Mouse (Mus musculus) hindbrain, embryonic 14.5 days (tissue): Measurements from ENCODE around the gene Olfr1317. TPM values are rescaled to one million over a fixed set of nuclear protein-coding genes. Genes with fewer than 3 reads are reported as not detected.

Experiments
- ATAC-seq: fragments of 200-750 bp; cut with Nextera tagmentation; 2 replicates; pipeline ENCODE4 v1.8.0; 2017; ENCODE audit warnings: moderate number of reproducible peaks, mild to moderate bottlenecking, moderate TSS enrichment, moderate library complexity; ENCODE audit not compliant: low FRiP score
- DNase-seq: peaks from one replicate; pipeline ENCODE4 v3.0.0-alpha.2; 2015; ENCODE audit warnings: low spot score
- H3K27ac ChIP-seq: fragments of 300-500 bp; sonication (generic); 2 replicates; pipeline ENCODE4 v1.5.1; 2014; ENCODE audit warnings: mild to moderate bottlenecking, moderate library complexity
- H3K27me3 ChIP-seq: fragments of 300-500 bp; sonication (generic); 2 replicates; pipeline ENCODE4 v1.6.1; 2014; ENCODE audit warnings: mild to moderate bottlenecking, low read length, mixed read lengths; ENCODE audit not compliant: control insufficient read depth, insufficient read depth
- H3K36me3 ChIP-seq: fragments of 300-500 bp; sonication (generic); replicated peaks from 2 replicates; pipeline ENCODE4 v1.6.1; 2014; ENCODE audit not compliant: control insufficient read depth, insufficient read depth
- H3K4me1 ChIP-seq: fragments of 300-500 bp; sonication (generic); replicated peaks from 2 replicates; pipeline ENCODE4 v1.6.1; 2014; ENCODE audit warnings: antibody characterized with exemption, low read length, mixed read lengths; ENCODE audit not compliant: control insufficient read depth, insufficient read depth
- H3K4me2 ChIP-seq: fragments of 300-500 bp; sonication (generic); replicated peaks from 2 replicates; pipeline ENCODE4 v1.6.1; 2014; ENCODE audit warnings: mild to moderate bottlenecking, moderate library complexity
- H3K4me3 ChIP-seq: fragments of 300-500 bp; sonication (generic); replicated peaks from 2 replicates; pipeline ENCODE4 v1.5.1; 2014; ENCODE audit warnings: mild to moderate bottlenecking, low read length
- H3K9ac ChIP-seq: fragments of 300-500 bp; sonication (generic); 2 replicates; pipeline ENCODE4 v1.6.1; 2014
- H3K9me3 ChIP-seq: fragments of 300-500 bp; sonication (generic); 2 replicates; pipeline ENCODE4 v1.6.1; 2016; ENCODE audit warnings: low read length; ENCODE audit not compliant: control insufficient read depth
- WGBS: fragments of 180-500 bp; shearing (Covaris S2); extraction: QIAGEN DNeasy Blood & Tissue Kit; methylation state at CpG from one replicate; pipeline ENCODE4 v1.1.7; 2014; 5-methylcytosine and 5-hydroxymethylcytosine counted together
- polyA plus RNA-seq: library from polyadenylated mRNA; unstranded; fragments of >200 nt; fragmentation: Nextera tagmentation; extraction: Ambion mirVana; gene quantifications from 2 replicates; pipeline ENCODE4 v1.2.1, GENCODE M21; 2014

Gene Olfr1317
- not detected in 2 replicates for polyA plus RNA-seq

- no peaks in the 10 kb centered on the region for H3K27me3 ChIP-seq
- ATAC-seq (no peak), DNase-seq (no peak)
- no peaks in the 10 kb centered on the region for H3K36me3 ChIP-seq
- no peaks in the 10 kb centered on the region for H3K4me1 ChIP-seq
- H3K27ac ChIP-seq: no peak within 1 kb of the TSS
- no peak within 1 kb of the TSS for H3K9ac ChIP-seq
- no peaks in the 10 kb centered on the region for H3K9me3 ChIP-seq
- H3K4me2 ChIP-seq: no peak within 1 kb of the TSS
- 79% methylated on average over 2 of the region's 2 CpGs for WGBS
- H3K4me3 ChIP-seq: no peak within 1 kb of the TSS
Measured at GRCm38 (mm10) chr2:112140029-112140428, at the start of gene Olfr1317. TSS of gene Olfr1317 (plus strand) at chr2:112140329.

GRCm38 (mm10) chr2:112096681-112097080, 43.4 kb upstream of the Olfr1317 start, which contains the start of gene Olfr1314:
TSS of gene Olfr1314 (minus strand) at chr2:112096781.
- no peak within 1 kb of the TSS for H3K4me2 ChIP-seq
- no peak for ATAC-seq
- H3K4me1 ChIP-seq: no peaks in the 10 kb centered on the region
- H3K4me3 ChIP-seq: no peak within 1 kb of the TSS
- H3K9ac ChIP-seq: no peak within 1 kb of the TSS
- H3K36me3 ChIP-seq: no peaks in the 10 kb centered on the region
- no peaks in the 10 kb centered on the region for H3K27me3 ChIP-seq
- H3K9me3 ChIP-seq: no peaks in the 10 kb centered on the region
- no peak for DNase-seq
- H3K27ac ChIP-seq: no peak within 1 kb of the TSS

DNA sequence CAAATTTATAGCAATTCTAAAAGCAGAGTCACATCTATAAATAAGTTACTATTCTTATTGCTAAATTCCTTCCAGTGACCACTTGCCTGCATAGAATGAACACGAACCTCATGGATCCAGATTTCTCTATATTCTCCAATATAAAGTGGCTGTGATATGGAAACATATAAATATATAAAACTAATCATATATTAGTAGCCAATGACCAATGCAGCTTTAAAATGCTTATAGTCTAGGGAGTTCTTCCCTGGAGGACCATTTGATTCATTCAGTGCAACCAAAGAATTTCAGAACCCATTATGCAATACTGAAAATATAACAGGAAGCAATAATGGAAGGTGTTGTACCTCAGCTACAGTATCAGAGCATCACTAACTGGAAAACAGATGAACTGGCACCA, 24.8 kb upstream of the Olfr1317 start, which contains the start of gene Olfr1315-ps1:
TSS of gene Olfr1315-ps1 (minus strand) at position 101 of the 400 bp plus-strand sequence.
- 86% methylated on average over 1 of the region's 1 CpGs for WGBS
- no peaks in the 10 kb centered on the region for H3K4me1 ChIP-seq
- H3K9ac ChIP-seq: no peak within 1 kb of the TSS
- DNase-seq: no peak
- no peak within 1 kb of the TSS for H3K4me3 ChIP-seq
- no peaks in the 10 kb centered on the region for H3K36me3 ChIP-seq
- no peak for ATAC-seq
- no peak within 1 kb of the TSS for H3K4me2 ChIP-seq
- H3K27ac ChIP-seq: no peak within 1 kb of the TSS
- H3K9me3 ChIP-seq: no peaks in the 10 kb centered on the region
- no peaks in the 10 kb centered on the region for H3K27me3 ChIP-seq

GRCm38 (mm10) chr2:112134877-112135276, 5.3 kb upstream of the Olfr1317 start, which contains the start of gene Olfr1316:
TSS of gene Olfr1316 (minus strand) at chr2:112134977.
- H3K9me3 ChIP-seq: no peaks in the 10 kb centered on the region
- no peak within 1 kb of the TSS for H3K4me3 ChIP-seq
- WGBS: 92% methylated on average over 2 of the region's 2 CpGs
- no peaks in the 10 kb centered on the region for H3K27me3 ChIP-seq
- ATAC-seq: no peak
- H3K4me1 ChIP-seq: no peaks in the 10 kb centered on the region
- no peak for DNase-seq
- H3K9ac ChIP-seq: no peak within 1 kb of the TSS
- no peak within 1 kb of the TSS for H3K27ac ChIP-seq
- H3K4me2 ChIP-seq: no peak within 1 kb of the TSS
- no peaks in the 10 kb centered on the region for H3K36me3 ChIP-seq

DNA sequence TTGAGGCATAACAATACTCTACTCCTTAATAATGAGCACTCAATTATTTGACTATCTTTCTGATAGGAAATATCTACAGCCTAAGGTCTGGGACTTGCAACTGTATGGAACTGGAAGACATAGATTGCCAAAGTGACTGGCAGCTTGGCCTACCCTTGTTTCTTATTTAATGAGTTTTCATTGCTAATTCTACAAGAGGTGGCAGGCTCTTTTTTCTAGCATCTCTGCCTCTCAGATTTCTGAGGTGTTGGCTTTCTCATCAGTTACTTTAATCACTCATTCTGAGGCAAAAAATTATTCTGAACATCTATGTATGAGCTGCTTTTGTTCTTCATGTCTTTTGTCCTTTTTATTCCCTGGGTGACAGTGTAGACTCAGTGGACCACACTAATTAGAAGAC, 13.8 kb downstream of the Olfr1317 start, which contains the start of gene Olfr1318:
TSS of gene Olfr1318 (plus strand) at position 301 of the 400 bp plus-strand sequence.
- no peak for DNase-seq
- H3K36me3 ChIP-seq: no peaks in the 10 kb centered on the region
- H3K27me3 ChIP-seq: no peaks in the 10 kb centered on the region
- H3K4me1 ChIP-seq: no peaks in the 10 kb centered on the region
- H3K4me3 ChIP-seq: no peak within 1 kb of the TSS
- no peaks in the 10 kb centered on the region for H3K9me3 ChIP-seq
- no peak within 1 kb of the TSS for H3K4me2 ChIP-seq
- no peak for ATAC-seq
- no peak within 1 kb of the TSS for H3K9ac ChIP-seq
- no peak within 1 kb of the TSS for H3K27ac ChIP-seq

Other genes with a start within 250 kb of the Olfr1317 start
- not detected in 2 replicates for gene Olfr1306, start 224.1 kb upstream of the Olfr1317 start, polyA plus RNA-seq
- not detected in 2 replicates for gene Olfr1307, start 190.9 kb upstream of the Olfr1317 start, polyA plus RNA-seq
- gene Olfr1308, start 175.4 kb upstream of the Olfr1317 start, polyA plus RNA-seq: not detected in 2 replicates
- not detected in 2 replicates for gene Olfr1309, start 150.0 kb upstream of the Olfr1317 start, polyA plus RNA-seq
- gene Olfr1310, start 127.6 kb upstream of the Olfr1317 start, polyA plus RNA-seq: not detected in 2 replicates
- not detected in 2 replicates for gene Olfr1311, start 115.9 kb upstream of the Olfr1317 start, polyA plus RNA-seq
- not detected in 2 replicates for gene Olfr1312, start 90.1 kb upstream of the Olfr1317 start, polyA plus RNA-seq
- gene Olfr1313, start 62.5 kb upstream of the Olfr1317 start, polyA plus RNA-seq: not detected in 2 replicates
- gene Olfr1314, start 43.5 kb upstream of the Olfr1317 start, polyA plus RNA-seq: not detected in 2 replicates
- gene Olfr1315-ps1, start 24.9 kb upstream of the Olfr1317 start, polyA plus RNA-seq: not detected in 2 replicates
- not detected in 2 replicates for gene Olfr1316, start 5.4 kb upstream of the Olfr1317 start, polyA plus RNA-seq
- 0.12 and 0.23 TPM in 2 replicates for gene Olfr1318, start 13.9 kb downstream of the Olfr1317 start, polyA plus RNA-seq
- gene Lpcat4, start 99.1 kb downstream of the Olfr1317 start, polyA plus RNA-seq: 22.0 and 23.1 TPM in 2 replicates
- not detected in 2 replicates for gene Nutm1, start 119.0 kb downstream of the Olfr1317 start, polyA plus RNA-seq
- 169 and 177 TPM in 2 replicates for gene Nop10, start 121.6 kb downstream of the Olfr1317 start, polyA plus RNA-seq
- gene Slc12a6, start 125.5 kb downstream of the Olfr1317 start, polyA plus RNA-seq: 25.6 and 25.7 TPM in 2 replicates
- not detected in 2 replicates for gene Gm21985, start 126.0 kb downstream of the Olfr1317 start, polyA plus RNA-seq
- 176 and 190 TPM in 2 replicates for gene Emc4, start 227.7 kb downstream of the Olfr1317 start, polyA plus RNA-seq
- gene Katnbl1, start 238.9 kb downstream of the Olfr1317 start, polyA plus RNA-seq: 36.2 and 42.7 TPM in 2 replicates